Mouse (Mus musculus) kidney, postnatal 0 days (tissue): ENCODE data around the gene Gm5169. TPM values are rescaled to one million over a fixed set of nuclear protein-coding genes. Genes with fewer than 3 reads are reported as not detected.
"Not testable (repeated sequence)": the region's sequence is repeated elsewhere in the genome, so short reads cannot be mapped to it uniquely, and the experiment has no call there.

Source experiments
- ATAC-seq: fragments of 200-750 bp; cut with Nextera tagmentation; replicated peaks from 2 replicates; pipeline ENCODE4 v1.8.0; 2017; ENCODE audit warnings: low read depth, moderate number of reproducible peaks, moderate TSS enrichment, moderate library complexity; ENCODE audit not compliant: low FRiP score
- DNase-seq: peaks from one replicate; pipeline ENCODE4 v3.0.0-alpha.2; 2016; ENCODE audit warnings: low spot score
- H3K27ac ChIP-seq: fragments of 300-500 bp; sonication (generic); 2 replicates; pipeline ENCODE4 v1.5.1; 2014; ENCODE audit warnings: mild to moderate bottlenecking
- H3K27me3 ChIP-seq: fragments of 300-500 bp; sonication (generic); 2 replicates; pipeline ENCODE4 v1.6.1; 2014; ENCODE audit warnings: low read length, mixed read lengths; ENCODE audit not compliant: insufficient read depth
- H3K36me3 ChIP-seq: fragments of 300-500 bp; sonication (generic); 2 replicates; pipeline ENCODE4 v1.6.1; 2014; ENCODE audit warnings: low read length, mixed read lengths; ENCODE audit not compliant: insufficient read depth
- H3K4me1 ChIP-seq: fragments of 300-500 bp; sonication (generic); replicated peaks from 2 replicates; pipeline ENCODE4 v1.6.1; 2014; ENCODE audit warnings: antibody characterized with exemption, low read length, mixed read lengths; ENCODE audit not compliant: insufficient read depth
- H3K4me2 ChIP-seq: fragments of 300-500 bp; sonication (generic); 2 replicates; pipeline ENCODE4 v1.6.1; 2014; ENCODE audit warnings: mild to moderate bottlenecking, low read length, moderate library complexity, mixed read lengths
- H3K4me3 ChIP-seq: fragments of 300-500 bp; sonication (generic); replicated peaks from 2 replicates; pipeline ENCODE4 v1.5.1; 2014; ENCODE audit warnings: low read depth, low read length
- H3K9ac ChIP-seq: fragments of 300-500 bp; sonication (generic); 2 replicates; pipeline ENCODE4 v1.6.1; 2014; ENCODE audit warnings: low read depth, low read length
- H3K9me3 ChIP-seq: fragments of 300-500 bp; sonication (generic); replicated peaks from 2 replicates; pipeline ENCODE4 v1.6.1; 2016; ENCODE audit warnings: low read length, inconsistent platforms, mixed read lengths
- WGBS: fragments of 180-500 bp; shearing (Covaris S2); extraction: QIAGEN DNeasy Blood & Tissue Kit; methylation state at CpG from one replicate; pipeline ENCODE4 v1.1.7; 2014; 5-methylcytosine and 5-hydroxymethylcytosine counted together
- polyA plus RNA-seq: library from polyadenylated mRNA; unstranded; fragments of >200 nt; fragmentation: Nextera tagmentation; extraction: Ambion mirVana; gene quantifications from 2 replicates; pipeline ENCODE4 v1.2.1, GENCODE M21; 2015

Gene Gm5169
- not detected in 2 replicates for polyA plus RNA-seq

DNA sequence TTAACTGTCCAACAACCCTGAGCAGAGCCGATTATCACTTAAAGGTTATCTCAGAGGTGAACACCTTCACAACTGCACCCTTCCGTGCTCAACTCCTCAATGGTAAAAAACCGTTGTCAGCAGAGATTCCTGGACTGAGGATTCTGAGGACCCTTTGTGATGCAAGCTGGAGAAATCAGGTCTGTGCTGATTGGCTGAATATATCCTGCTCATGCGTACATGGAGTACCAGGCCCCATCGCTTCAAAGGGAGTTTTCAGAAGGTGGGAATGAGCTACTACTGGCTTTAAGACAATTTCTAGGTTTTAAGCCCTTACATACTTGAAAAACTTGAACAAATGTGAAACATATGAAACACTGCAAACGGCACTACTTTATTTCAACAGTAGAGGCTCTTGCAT, at the start of gene Gm5169:
TSS of gene Gm5169 (minus strand) at position 101 of the 400 bp plus-strand sequence.
- H3K27me3 ChIP-seq, H3K27ac ChIP-seq, H3K36me3 ChIP-seq, H3K9ac ChIP-seq, H3K4me2 ChIP-seq, ATAC-seq, H3K4me1 ChIP-seq, H3K4me3 ChIP-seq, H3K9me3 ChIP-seq, DNase-seq: not testable (repeated sequence)
- no CpG with 5 or more reads among the region's 6 CpGs for WGBS

DNA sequence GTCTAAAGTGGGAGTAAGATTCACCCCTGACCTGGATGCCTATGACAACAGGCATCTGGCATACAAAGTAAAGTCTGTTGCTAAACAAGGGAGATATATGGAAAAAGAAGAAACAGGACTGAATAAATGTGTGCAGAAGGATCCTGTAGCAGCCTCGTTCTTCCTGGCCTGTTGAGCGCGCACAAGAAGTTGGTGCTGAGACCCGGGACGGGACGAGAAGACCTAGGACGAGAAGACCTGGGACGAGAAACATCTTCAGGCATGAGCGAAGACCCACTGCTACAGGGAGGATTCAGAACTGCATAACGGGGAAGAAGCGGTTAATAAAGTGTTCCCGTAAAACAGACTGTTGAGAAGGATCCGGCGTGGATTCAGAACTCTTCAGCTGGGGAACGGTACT, 46.2 kb upstream of the Gm5169 start:
- not testable (repeated sequence) for H3K4me3 ChIP-seq, H3K4me2 ChIP-seq, H3K27me3 ChIP-seq, ATAC-seq, H3K9ac ChIP-seq, DNase-seq, H3K9me3 ChIP-seq, H3K36me3 ChIP-seq, H3K27ac ChIP-seq, H3K4me1 ChIP-seq
- 89% methylated on average over 12 of the region's 15 CpGs for WGBS
